Mouse (Mus musculus): ENCODE results near the gene Stk35. TPM values are rescaled to one million over a fixed set of nuclear protein-coding genes. Genes with fewer than 3 reads are reported as not detected.

Stk35 gene
- total RNA-seq, 1 experiment from 2014 or later = 8.3 TPM

Other genes with a start within 250 kb of the Stk35 start
- 359 and 376 TPM in 2 replicates for gene Sirpa, start 207.7 kb upstream of the Stk35 start, total RNA-seq (2017)
- gene Pdyn, start 100.7 kb upstream of the Stk35 start, total RNA-seq (2017) = not detected in 2 replicates
- 0.61 and 0.81 TPM in 2 replicates for gene Tgm3, start 211.8 kb downstream of the Stk35 start, total RNA-seq (2017)

Measured in neutrophil, adult 5-6 weeks (primary cell).